Mouse (Mus musculus) heart, postnatal 4 days (tissue): Measurements from ENCODE around the gene Agfg2. TPM values are rescaled to one million over a fixed set of nuclear protein-coding genes. Genes with fewer than 3 reads are reported as not detected.

Experiments
- DNase-seq: peaks from one replicate; pipeline ENCODE4 v3.0.0; 2021
- total RNA-seq, 2 experiments: library from RNA; stranded (reverse); gene quantifications; 2 replicates each; pipeline ENCODE4 v1.2.3; 2021

Agfg2 gene
- total RNA-seq, 2 experiments from 2014 or later: 21.7 to 23.1 TPM

DNA sequence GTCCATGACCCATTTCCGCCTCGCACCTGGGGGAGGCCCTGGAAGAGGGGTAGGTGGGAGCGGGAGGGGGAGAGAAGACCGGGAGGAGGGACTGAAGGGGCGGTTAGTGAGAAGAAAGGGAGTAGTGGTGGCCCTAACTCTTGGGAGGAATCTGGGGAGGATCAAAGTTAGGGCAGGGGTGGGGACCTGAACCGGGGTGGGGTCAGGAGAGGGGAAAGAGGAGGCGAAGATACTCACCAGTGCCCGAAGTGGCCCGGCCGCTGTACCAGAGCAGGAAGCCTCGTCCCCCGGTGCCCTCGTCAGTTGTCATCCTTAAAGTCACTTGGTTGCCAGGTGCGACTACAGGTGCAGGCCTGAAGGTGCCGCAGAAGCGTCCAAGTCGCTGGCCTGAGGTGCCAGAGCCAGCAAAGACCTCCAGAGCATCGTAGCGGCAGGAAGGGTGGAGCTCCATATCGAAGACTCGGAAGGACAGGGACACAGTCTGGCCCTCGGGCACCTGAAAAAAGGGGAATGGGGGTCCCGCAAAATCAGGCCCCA, 75.8 kb downstream of the Agfg2 start:
- DNase-seq: no peak

DNA sequence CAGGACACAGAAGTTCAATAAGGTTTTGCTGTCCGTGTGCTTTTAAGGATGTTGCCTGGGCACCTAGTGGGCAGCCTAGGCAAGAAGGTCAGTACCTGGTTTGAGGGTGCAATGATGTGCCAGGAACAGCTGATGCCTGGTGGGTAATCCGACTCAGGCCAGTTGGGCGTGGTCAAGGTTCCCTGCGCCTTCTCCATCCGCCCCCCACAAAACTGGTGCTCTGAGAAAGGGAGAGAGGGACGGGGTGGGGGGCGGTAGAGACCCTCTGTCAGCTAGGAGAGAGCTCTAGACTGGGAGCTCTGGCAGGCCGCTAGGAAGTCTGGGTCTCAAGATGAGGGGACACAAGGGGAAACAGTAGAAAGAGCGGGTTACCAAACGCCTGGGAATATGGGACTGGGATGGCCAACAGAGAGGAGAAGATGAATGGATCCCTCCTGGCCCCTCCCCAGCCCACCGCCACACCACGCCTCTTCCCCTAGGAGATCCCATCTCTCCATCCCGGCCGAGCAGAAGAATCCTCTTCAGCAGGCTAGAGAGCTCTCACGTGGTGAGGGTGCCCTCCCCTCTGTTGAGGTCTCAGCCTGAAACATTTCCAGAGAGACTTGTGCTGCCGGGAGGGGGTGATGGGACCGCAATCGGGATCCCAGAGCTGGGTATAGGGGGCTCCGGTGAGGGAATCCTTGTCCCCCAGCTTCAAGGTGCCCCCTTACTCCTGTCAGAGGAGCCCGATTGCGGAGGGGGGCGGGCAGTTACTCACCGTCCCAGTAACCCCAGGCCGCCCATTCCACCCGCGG, 76.5 kb downstream of the Agfg2 start:
- no peak for DNase-seq

DNA sequence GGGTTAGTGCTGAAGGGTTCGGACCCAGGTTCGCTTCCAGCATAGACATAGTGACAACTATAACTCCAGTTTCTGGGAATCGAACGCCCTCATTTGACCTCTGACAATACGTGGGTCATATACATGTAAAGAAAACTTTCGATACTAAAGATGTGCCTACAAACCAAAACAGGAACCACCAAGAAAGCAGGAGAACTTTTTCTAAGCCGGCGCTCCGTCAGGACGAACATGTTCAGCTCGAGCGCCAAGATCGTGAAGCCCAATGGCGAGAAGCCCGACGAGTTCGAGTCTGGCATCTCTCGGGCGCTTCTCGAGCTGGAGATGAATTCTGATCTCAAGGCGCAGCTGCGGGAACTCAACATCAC, 83.2 kb downstream of the Agfg2 start:
- DNase-seq: peak; percentile 49

DNA sequence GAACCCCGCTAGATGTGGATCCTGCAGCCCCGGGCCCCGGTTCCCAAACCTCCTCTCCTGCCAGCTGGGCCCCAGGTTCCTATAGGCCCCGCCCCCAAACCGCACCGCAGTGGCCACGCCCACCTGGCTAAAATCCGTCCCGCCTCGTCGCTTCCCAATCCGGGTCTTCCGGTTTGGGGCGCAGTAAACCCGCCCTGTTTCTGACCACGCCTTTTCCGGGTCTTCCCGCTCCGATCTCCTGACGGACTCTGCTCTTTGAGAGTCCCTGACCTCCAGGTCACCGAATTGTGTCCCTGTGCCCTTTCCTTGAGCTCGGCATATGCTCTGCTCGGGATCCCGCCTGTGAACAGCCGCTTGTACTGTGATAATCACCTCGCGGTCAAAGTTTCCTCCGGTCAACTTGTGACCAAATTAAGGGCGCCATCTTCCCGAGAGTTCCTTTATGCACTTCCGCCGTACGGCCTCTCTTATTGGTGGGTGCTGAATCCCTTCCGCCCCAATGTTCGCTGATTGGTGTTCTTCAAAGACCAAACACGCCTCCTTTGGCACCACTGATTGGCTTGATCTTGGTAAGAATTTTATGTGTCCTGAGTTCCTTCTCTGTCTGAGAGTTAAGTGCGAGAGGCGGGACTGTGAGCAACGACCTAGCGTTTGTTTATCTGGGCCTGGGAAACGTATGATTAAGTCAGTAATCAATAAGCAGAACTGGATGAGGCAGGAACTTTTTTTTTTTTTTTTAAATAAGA, 83.7 kb downstream of the Agfg2 start, which contains the start of gene Mospd3:
TSS of gene Mospd3 (minus strand) at position 440 of the 746 bp plus-strand sequence.
- DNase-seq: peak; percentile 97

Other genes with a start within 250 kb of the Agfg2 start
- gene Zan, start 207.7 kb downstream of the Agfg2 start, total RNA-seq: under 1 TPM; 0.05 to 0.07 TPM
- gene Pop7, start 182.2 kb downstream of the Agfg2 start, total RNA-seq: 10 to 100 TPM; 25.1 to 26.0 TPM
- 10 to 100 TPM; 30.5 to 32.4 TPM for gene Gigyf1, start 166.2 kb downstream of the Agfg2 start, total RNA-seq
- gene Epo, start 151.5 kb downstream of the Agfg2 start, total RNA-seq: not detected
- 100 to 1,000 TPM; 560 to 578 TPM for gene Gnb2, start 151.2 kb downstream of the Agfg2 start, total RNA-seq
- gene Actl6b, start 131.2 kb downstream of the Agfg2 start, total RNA-seq: not detected
- gene Tfr2, start 114.9 kb downstream of the Agfg2 start, total RNA-seq: under 1 TPM in 1 of 2 experiments, not detected in 1; 0.10 TPM
- 10 to 100 TPM; 25.2 to 28.8 TPM for gene Mospd3, start 83.7 kb downstream of the Agfg2 start, total RNA-seq
- 100 to 1,000 TPM; 133 to 137 TPM for gene Pcolce, start 70.9 kb downstream of the Agfg2 start, total RNA-seq
- gene Fbxo24, start 55.7 kb downstream of the Agfg2 start, total RNA-seq: under 1 TPM; 0.21 to 0.25 TPM
- 10 to 100 TPM; 19.2 to 21.6 TPM for gene Lrch4, start 55.6 kb downstream of the Agfg2 start, total RNA-seq
- 1 to 10 TPM; 4.8 to 6.6 TPM for gene Gm20605, start 55.6 kb downstream of the Agfg2 start, total RNA-seq
- gene Sap25, start 43.4 kb downstream of the Agfg2 start, total RNA-seq: 1 to 10 TPM; 1.8 to 2.2 TPM
- not detected for gene Irs3, start 39.0 kb downstream of the Agfg2 start, total RNA-seq
- 1 to 10 TPM; 3.1 to 3.3 TPM for gene Nyap1, start 56.9 kb upstream of the Agfg2 start, total RNA-seq
- gene Tsc22d4, start 61.0 kb upstream of the Agfg2 start, total RNA-seq: 100 to 1,000 TPM; 230 to 231 TPM
- 10 to 100 TPM; 16.5 to 17.1 TPM for gene Ppp1r35, start 94.1 kb upstream of the Agfg2 start, total RNA-seq
- 10 to 100 TPM; 29.0 to 40.3 TPM for gene Mepce, start 102.9 kb upstream of the Agfg2 start, total RNA-seq
- gene Zcwpw1, start 103.1 kb upstream of the Agfg2 start, total RNA-seq: 1 to 10 TPM; 2.4 to 3.2 TPM
- 1 to 10 TPM in 1 of 2 experiments, under 1 TPM in 1; 0.71 to 2.4 TPM for gene Pilra, start 151.6 kb upstream of the Agfg2 start, total RNA-seq
- under 1 TPM in 1 of 2 experiments, not detected in 1; 0.38 TPM for gene Pilrb1, start 173.4 kb upstream of the Agfg2 start, total RNA-seq
- 1 to 10 TPM in 1 of 2 experiments, not detected in 1; 1.0 TPM for gene Pilrb2, start 187.1 kb upstream of the Agfg2 start, total RNA-seq
- under 1 TPM; 0.09 to 0.17 TPM for gene Cyp3a13, start 236.9 kb upstream of the Agfg2 start, total RNA-seq